Mouse (Mus musculus) intestine, postnatal 0 days (tissue): ENCODE results near the gene Syne1. TPM values are rescaled to one million over a fixed set of nuclear protein-coding genes. Genes with fewer than 3 reads are reported as not detected.

Experiments used
- ATAC-seq: fragments of 200-750 bp; cut with Nextera tagmentation; 2 replicates; pipeline ENCODE4 v1.8.0; 2017; ENCODE audit warnings: mild to moderate bottlenecking, moderate TSS enrichment, moderate library complexity
- H3K27ac ChIP-seq: fragments of 300-500 bp; sonication (generic); 2 replicates; pipeline ENCODE4 v1.5.1; 2014; ENCODE audit warnings: mild to moderate bottlenecking, low read depth, low read length, moderate library complexity
- H3K27me3 ChIP-seq: fragments of 300-500 bp; sonication (generic); replicated peaks from 2 replicates; pipeline ENCODE4 v1.6.1; 2014; ENCODE audit warnings: low read length, mixed read lengths; ENCODE audit not compliant: control insufficient read depth, insufficient read depth
- H3K36me3 ChIP-seq: fragments of 300-500 bp; sonication (generic); 2 replicates; pipeline ENCODE4 v1.6.1; 2014; ENCODE audit warnings: mild to moderate bottlenecking, moderate library complexity; ENCODE audit not compliant: control insufficient read depth, insufficient read depth
- H3K4me1 ChIP-seq: fragments of 300-500 bp; sonication (generic); replicated peaks from 2 replicates; pipeline ENCODE4 v1.6.1; 2014; ENCODE audit warnings: antibody characterized with exemption, low read length, mixed read lengths; ENCODE audit not compliant: control insufficient read depth, insufficient read depth
- H3K4me2 ChIP-seq: fragments of 300-500 bp; sonication (generic); replicated peaks from 2 replicates; pipeline ENCODE4 v1.6.1; 2014; ENCODE audit warnings: low read depth, mild to moderate bottlenecking, moderate library complexity
- H3K4me3 ChIP-seq: fragments of 300-500 bp; sonication (generic); 2 replicates; pipeline ENCODE4 v1.5.1; 2014; ENCODE audit warnings: low read depth, low read length
- H3K9ac ChIP-seq: fragments of 300-500 bp; sonication (generic); 2 replicates; pipeline ENCODE4 v1.6.1; 2014; ENCODE audit warnings: mild to moderate bottlenecking, low read depth, low read length
- H3K9me3 ChIP-seq: fragments of 300-500 bp; sonication (generic); 2 replicates; pipeline ENCODE4 v1.6.1; 2016; ENCODE audit warnings: mixed run types; ENCODE audit not compliant: control insufficient read depth
- CTCF ChIP-seq: sonication (generic); IDR thresholded peaks from 2 replicates; pipeline ENCODE4 v1.5.1; 2016; ENCODE audit warnings: low read depth, mild to moderate bottlenecking, control low read depth, antibody characterized with exemption, moderate library complexity
- WGBS: fragments of 180-500 bp; shearing (Covaris S2); extraction: QIAGEN DNeasy Blood & Tissue Kit; methylation state at CpG from one replicate; pipeline ENCODE4 v1.1.7; 2014; 5-methylcytosine and 5-hydroxymethylcytosine counted together
- polyA plus RNA-seq: library from polyadenylated mRNA; unstranded; fragments of >200 nt; fragmentation: Nextera tagmentation; extraction: Ambion mirVana; gene quantifications from 2 replicates; pipeline ENCODE4 v1.2.1, GENCODE M21; 2015

Gene Syne1
- polyA plus RNA-seq, 1 experiment from 2014 or later: 4.3 TPM

- H3K36me3 ChIP-seq: no peaks in the 10 kb centered on the region
- WGBS: 66% methylated on average over 2 of the region's 2 CpGs
- no peak overlapping the region for H3K27ac ChIP-seq
- H3K4me2 ChIP-seq: no peak overlapping the region
- no peaks in the 10 kb centered on the region for H3K9me3 ChIP-seq
- no peak for ATAC-seq
- H3K27me3 ChIP-seq: no peaks in the 10 kb centered on the region
- H3K9ac ChIP-seq: no peak overlapping the region
- no peak overlapping the region for H3K4me3 ChIP-seq
- TF ChIP-seq CTCF: no peak
- no peaks in the 10 kb centered on the region for H3K4me1 ChIP-seq
These were observed 567.4 kb downstream of the Syne1 start for GRCm38 (mm10) chr10:4983919-4984318.

DNA sequence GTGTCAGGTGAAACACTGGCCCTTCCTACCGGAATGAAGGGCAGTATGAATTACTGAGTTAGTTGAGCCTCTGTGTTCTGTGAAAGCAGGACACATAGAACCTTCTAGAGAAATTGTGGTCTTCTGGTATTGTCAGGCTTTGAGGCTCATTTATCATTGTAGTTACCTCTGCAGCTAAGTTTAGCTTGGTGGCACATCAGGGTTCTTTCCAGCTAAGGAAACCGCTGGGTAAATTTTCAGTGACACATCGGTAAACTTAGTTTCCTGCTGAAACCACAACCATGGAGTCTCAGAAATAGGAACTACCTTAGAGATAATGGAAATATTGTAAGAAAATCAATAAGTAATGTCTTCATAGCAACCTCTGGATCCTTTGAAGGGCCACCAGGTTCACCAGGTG is 573.9 kb downstream of the Syne1 start:
- no peak for ATAC-seq
- Histone ChIP-seq H3K4me2 (no peak overlapping the region), H3K4me3 (no peak overlapping the region), H3K36me3 (no peaks in the 10 kb centered on the region), H3K4me1 (no peaks in the 10 kb centered on the region), H3K27ac (no peak overlapping the region), H3K27me3 (no peaks in the 10 kb centered on the region), H3K9me3 (no peaks in the 10 kb centered on the region), H3K9ac (no peak overlapping the region)
- 90% methylated on average over 3 of the region's 3 CpGs for WGBS
- no peak for TF ChIP-seq CTCF

DNA sequence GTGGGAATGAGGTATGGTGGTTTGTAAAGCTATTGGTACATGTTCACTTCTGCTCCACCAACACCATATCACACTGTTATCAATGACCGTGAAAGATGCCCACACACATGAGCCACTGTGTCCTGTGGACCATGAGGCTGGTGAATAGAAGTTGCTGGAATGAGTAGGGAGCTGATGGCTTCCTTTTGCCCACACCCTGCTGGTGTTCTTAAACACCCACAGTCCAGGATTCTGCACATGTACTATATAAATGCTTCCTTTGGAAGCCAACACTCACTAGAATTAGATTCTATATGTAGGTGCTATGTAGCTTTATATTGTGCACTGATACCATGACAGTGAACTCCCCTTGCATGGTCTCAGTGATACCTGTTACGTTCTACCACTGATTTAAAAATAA is 574.7 kb downstream of the Syne1 start:
- H3K9ac ChIP-seq: no peak overlapping the region
- no peaks in the 10 kb centered on the region for H3K4me1 ChIP-seq
- no peak overlapping the region for H3K4me3 ChIP-seq
- 89% methylated on average over 2 of the region's 2 CpGs for WGBS
- H3K27me3 ChIP-seq: no peaks in the 10 kb centered on the region
- no peak for ATAC-seq
- no peak overlapping the region for H3K4me2 ChIP-seq
- TF ChIP-seq CTCF: no peak
- no peaks in the 10 kb centered on the region for H3K9me3 ChIP-seq
- H3K27ac ChIP-seq: no peak overlapping the region
- no peaks in the 10 kb centered on the region for H3K36me3 ChIP-seq

GRCm38 (mm10) chr10:4974246-4974645 is 577.0 kb downstream of the Syne1 start:
- Histone ChIP-seq H3K4me1 (no peaks in the 10 kb centered on the region), H3K9ac (no peak overlapping the region), H3K9me3 (no peaks in the 10 kb centered on the region), H3K27ac (no peak overlapping the region), H3K27me3 (no peaks in the 10 kb centered on the region), H3K4me3 (no peak overlapping the region), H3K36me3 (no peaks in the 10 kb centered on the region), H3K4me2 (no peak overlapping the region)
- WGBS: 83% methylated on average over 4 of the region's 4 CpGs
- ATAC-seq: no peak
- no peak for TF ChIP-seq CTCF

DNA sequence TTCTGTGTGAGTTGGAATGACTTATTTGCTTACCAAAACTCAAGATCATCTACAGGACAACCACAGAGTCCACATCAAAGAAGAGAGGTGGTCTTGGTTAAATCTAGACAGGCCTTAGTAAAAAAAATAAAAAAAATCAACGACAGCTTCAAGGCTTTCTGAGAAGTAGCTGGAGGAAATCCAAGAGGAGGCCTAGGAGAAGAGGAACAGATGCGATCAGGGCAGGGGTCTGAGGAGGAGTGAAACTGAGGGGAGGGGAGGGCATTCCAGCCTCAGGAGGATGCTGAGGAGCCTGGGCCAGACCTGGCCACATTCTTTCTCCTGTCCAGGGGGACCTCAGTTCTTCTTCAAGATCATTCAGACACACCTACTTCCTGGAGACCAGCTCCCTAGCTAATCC is 579.3 kb downstream of the Syne1 start:
- 55% methylated on average over 2 of the region's 2 CpGs for WGBS
- Histone ChIP-seq H3K27ac (no peak overlapping the region), H3K4me2 (no peak overlapping the region)

DNA sequence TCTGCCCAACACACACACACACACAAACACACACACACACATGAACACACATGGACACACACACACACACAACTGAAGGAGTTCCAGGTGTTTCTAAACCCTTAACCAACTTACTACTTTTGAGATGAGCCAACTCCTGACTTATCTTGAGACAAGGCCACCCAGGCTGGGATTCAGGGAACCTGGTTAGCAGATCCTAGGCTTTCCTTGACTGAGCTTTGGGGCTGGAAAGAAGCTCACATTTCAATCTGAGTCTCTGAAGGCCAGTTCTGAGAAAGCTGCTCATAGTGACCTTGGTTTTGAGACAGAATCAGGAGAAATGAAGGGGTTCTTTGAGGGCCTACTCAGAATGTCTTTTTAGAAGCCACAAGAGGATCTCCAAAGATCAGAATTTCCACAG is 579.7 kb downstream of the Syne1 start:
- Histone ChIP-seq H3K9me3 (no peaks in the 10 kb centered on the region), H3K36me3 (no peaks in the 10 kb centered on the region), H3K4me1 (no peaks in the 10 kb centered on the region), H3K27me3 (no peaks in the 10 kb centered on the region), H3K9ac (no peak overlapping the region), H3K4me3 (no peak overlapping the region), H3K4me2 (no peak overlapping the region), H3K27ac (no peak overlapping the region)
- ATAC-seq: no peak
- TF ChIP-seq CTCF: no peak

More for the DNA sequence above, 579.3 kb downstream of the Syne1 start:
- H3K9ac ChIP-seq: no peak overlapping the region
- no peak overlapping the region for H3K4me3 ChIP-seq
- H3K36me3 ChIP-seq: no peaks in the 10 kb centered on the region
- H3K9me3 ChIP-seq: no peaks in the 10 kb centered on the region
- H3K4me1 ChIP-seq: no peaks in the 10 kb centered on the region
- no peak for TF ChIP-seq CTCF
- no peaks in the 10 kb centered on the region for H3K27me3 ChIP-seq
- no peak for ATAC-seq

- WGBS: 59% methylated on average over 7 of the region's 7 CpGs
- Histone ChIP-seq H3K27me3 (no peaks in the 10 kb centered on the region), H3K9ac (no peak overlapping the region), H3K4me2 (no peak overlapping the region), H3K27ac (no peak overlapping the region), H3K4me1 (no peaks in the 10 kb centered on the region), H3K9me3 (no peaks in the 10 kb centered on the region), H3K36me3 (no peaks in the 10 kb centered on the region), H3K4me3 (no peak overlapping the region)
- no peak for ATAC-seq
- TF ChIP-seq CTCF: no peak
These were observed 580.1 kb downstream of the Syne1 start for GRCm38 (mm10) chr10:4971156-4971555.

Other genes with a start within 250 kb of the Syne1 start
- gene Myct1, start 42.3 kb upstream of the Syne1 start, polyA plus RNA-seq: 3.7 and 4.1 TPM in 2 replicates
- 33.8 and 35.6 TPM in 2 replicates for gene Vip, start 87.7 kb upstream of the Syne1 start, polyA plus RNA-seq